Mouse (Mus musculus): ENCODE results near the gene Pkp4. TPM values are rescaled to one million over a fixed set of nuclear protein-coding genes. Genes with fewer than 3 reads are reported as not detected.
A peak's percentile ranks its signal among the peaks of the same experiment; 100 is the strongest.

Gene Pkp4
- polyA plus RNA-seq, 1 experiment from 2014 or later, result 17.4 TPM

DNA sequence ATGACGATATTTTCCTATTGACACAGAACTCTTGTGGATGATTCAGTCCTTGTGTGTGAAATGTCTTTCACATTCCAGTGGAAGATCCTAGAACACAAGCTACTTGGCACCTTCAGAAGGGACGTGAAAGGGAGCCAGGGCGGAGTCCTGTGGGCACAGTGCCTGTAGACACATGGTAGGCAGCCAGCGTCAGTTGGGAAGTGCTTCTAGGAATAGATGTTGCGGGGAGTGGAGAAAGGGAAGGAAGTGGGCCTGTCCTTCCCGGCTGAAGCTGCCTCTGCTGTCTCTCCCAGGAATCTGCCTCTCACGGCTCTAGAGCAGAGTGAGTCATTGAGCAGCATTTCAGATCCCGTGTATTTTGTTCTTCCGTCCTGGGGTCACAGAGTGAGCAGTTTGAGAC, 125.6 kb downstream of the Pkp4 start:
- DNase-seq (ENCODE audit: low spot score) (no peak), ATAC-seq (replicated peaks; ENCODE audit: insufficient number of reproducible peaks, low FRiP score, low TSS enrichment, low read depth) (no peak)
- Histone ChIP-seq H3K4me2 (ENCODE audit: low read depth, low read length) (no peak overlapping the region), H3K9me3 (replicated peaks; ENCODE audit: control insufficient read depth, low read length) (no peaks in the 10 kb centered on the region), H3K4me1 (ENCODE audit: control insufficient read depth, insufficient read depth, low read length) (no peaks in the 10 kb centered on the region; the same call in 1 of the 2 replicates), H3K27ac (replicated peaks; ENCODE audit: low read depth, low read length) (no peak overlapping the region), H3K27me3 (ENCODE audit: control insufficient read depth, insufficient read depth, low read length) (no peaks in the 10 kb centered on the region), H3K4me3 (ENCODE audit: low read depth, low read length) (no peak overlapping the region), H3K9ac (replicated peaks; ENCODE audit: low read length) (no peak overlapping the region), H3K36me3 (replicated peaks; ENCODE audit: control insufficient read depth, insufficient read depth, low read depth, low read length) (no peaks in the 10 kb centered on the region)
- 77% methylated on average over 9 of the region's 9 CpGs for WGBS

GRCm38 (mm10) chr2:59287630-59288029, 127.0 kb downstream of the Pkp4 start:
- no peaks in the 10 kb centered on the region for H3K9me3 ChIP-seq (replicated peaks; ENCODE audit: control insufficient read depth, low read length)
- H3K4me2 ChIP-seq (ENCODE audit: low read depth, low read length), result no peak overlapping the region
- no peak overlapping the region for H3K4me3 ChIP-seq (ENCODE audit: low read depth, low read length)
- 73% methylated on average over 8 of the region's 8 CpGs for WGBS
- no peaks in the 10 kb centered on the region for H3K27me3 ChIP-seq (ENCODE audit: control insufficient read depth, insufficient read depth, low read length)
- H3K9ac ChIP-seq (replicated peaks; ENCODE audit: low read length), result no peak overlapping the region
- DNase-seq (ENCODE audit: low spot score) (no peak), ATAC-seq (replicated peaks; ENCODE audit: insufficient number of reproducible peaks, low FRiP score, low TSS enrichment, low read depth) (no peak)
- no peaks in the 10 kb centered on the region for H3K36me3 ChIP-seq (replicated peaks; ENCODE audit: control insufficient read depth, insufficient read depth, low read depth, low read length)
- no peaks in the 10 kb centered on the region; the same call in 1 of the 2 replicates for H3K4me1 ChIP-seq (ENCODE audit: control insufficient read depth, insufficient read depth, low read length)
- H3K27ac ChIP-seq (replicated peaks; ENCODE audit: low read depth, low read length), result no peak overlapping the region

- Histone ChIP-seq H3K4me3 (ENCODE audit: low read depth, low read length) (no peak overlapping the region), H3K36me3 (replicated peaks; ENCODE audit: control insufficient read depth, insufficient read depth, low read depth, low read length) (no peaks in the 10 kb centered on the region), H3K4me2 (ENCODE audit: low read depth, low read length) (no peak overlapping the region), H3K9me3 (replicated peaks; ENCODE audit: control insufficient read depth, low read length) (no peaks in the 10 kb centered on the region), H3K27ac (replicated peaks; ENCODE audit: low read depth, low read length) (no peak overlapping the region), H3K27me3 (ENCODE audit: control insufficient read depth, insufficient read depth, low read length) (no peaks in the 10 kb centered on the region), H3K4me1 (ENCODE audit: control insufficient read depth, insufficient read depth, low read length) (no peaks in the 10 kb centered on the region; the same call in 1 of the 2 replicates), H3K9ac (replicated peaks; ENCODE audit: low read length) (no peak overlapping the region)
- DNase-seq (ENCODE audit: low spot score) (no peak), ATAC-seq (replicated peaks; ENCODE audit: insufficient number of reproducible peaks, low FRiP score, low TSS enrichment, low read depth) (no peak)
- 91% methylated on average over 2 of the region's 2 CpGs for WGBS
These were observed 128.8 kb downstream of the Pkp4 start for GRCm38 (mm10) chr2:59289411-59289810.

DNA sequence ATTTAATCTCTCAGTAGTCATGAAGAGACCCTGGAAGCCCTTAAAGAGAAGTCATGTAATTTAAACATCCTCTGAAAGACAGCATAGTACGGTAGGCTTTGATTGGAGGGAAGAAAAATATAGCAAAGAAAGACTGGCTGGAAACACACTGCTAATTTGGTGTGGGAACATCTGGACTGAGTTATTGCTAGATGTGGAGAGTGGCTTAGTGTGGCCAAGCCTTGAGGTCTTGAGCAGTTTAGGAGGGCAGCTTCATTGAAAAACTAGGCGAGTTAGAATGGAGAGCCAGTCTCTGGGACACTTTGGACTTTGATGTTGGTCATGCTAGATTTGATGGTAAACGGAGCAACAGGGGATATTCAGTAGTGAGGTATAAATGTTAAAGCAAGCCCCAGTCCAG, 129.7 kb downstream of the Pkp4 start:
- DNase-seq (ENCODE audit: low spot score) (peak; percentile 59), ATAC-seq (replicated peaks; ENCODE audit: insufficient number of reproducible peaks, low FRiP score, low TSS enrichment, low read depth) (no peak)
- no peaks in the 10 kb centered on the region for H3K9me3 ChIP-seq (replicated peaks; ENCODE audit: control insufficient read depth, low read length)
- no peaks in the 10 kb centered on the region for H3K36me3 ChIP-seq (replicated peaks; ENCODE audit: control insufficient read depth, insufficient read depth, low read depth, low read length)
- no peaks in the 10 kb centered on the region for H3K27me3 ChIP-seq (ENCODE audit: control insufficient read depth, insufficient read depth, low read length)
- H3K4me2 ChIP-seq (ENCODE audit: low read depth, low read length), result no peak overlapping the region
- H3K4me3 ChIP-seq (ENCODE audit: low read depth, low read length), result no peak overlapping the region
- WGBS, result 48% methylated on average over 3 of the region's 3 CpGs
- H3K27ac ChIP-seq (replicated peaks; ENCODE audit: low read depth, low read length), result no peak overlapping the region
- no peaks in the 10 kb centered on the region; the same call in 1 of the 2 replicates for H3K4me1 ChIP-seq (ENCODE audit: control insufficient read depth, insufficient read depth, low read length)
- H3K9ac ChIP-seq (replicated peaks; ENCODE audit: low read length), result no peak overlapping the region

GRCm38 (mm10) chr2:59299831-59300230, 139.2 kb downstream of the Pkp4 start:
- Histone ChIP-seq H3K27me3 (ENCODE audit: control insufficient read depth, insufficient read depth, low read length) (no peaks in the 10 kb centered on the region), H3K27ac (replicated peaks; ENCODE audit: low read depth, low read length) (no peak overlapping the region), H3K4me2 (ENCODE audit: low read depth, low read length) (no peak overlapping the region), H3K4me1 (ENCODE audit: control insufficient read depth, insufficient read depth, low read length) (no peaks in the 10 kb centered on the region), H3K9me3 (replicated peaks; ENCODE audit: control insufficient read depth, low read length) (no peaks in the 10 kb centered on the region), H3K36me3 (replicated peaks; ENCODE audit: control insufficient read depth, insufficient read depth, low read depth, low read length) (no peaks in the 10 kb centered on the region), H3K4me3 (ENCODE audit: low read depth, low read length) (no peak overlapping the region), H3K9ac (replicated peaks; ENCODE audit: low read length) (no peak overlapping the region)
- 90% methylated on average over 3 of the region's 3 CpGs for WGBS
- ATAC-seq (replicated peaks; ENCODE audit: insufficient number of reproducible peaks, low FRiP score, low TSS enrichment, low read depth) (no peak), DNase-seq (ENCODE audit: low spot score) (no peak)

- DNase-seq (ENCODE audit: low spot score), result peak; percentile 16
- H3K36me3 ChIP-seq (replicated peaks; ENCODE audit: control insufficient read depth, insufficient read depth, low read depth, low read length), result no peaks in the 10 kb centered on the region; the same call in 1 of the 2 replicates
- H3K9ac ChIP-seq (replicated peaks; ENCODE audit: low read length), result no peak overlapping the region
- H3K4me2 ChIP-seq (ENCODE audit: low read depth, low read length), result no peak overlapping the region
- no peaks in the 10 kb centered on the region for H3K4me1 ChIP-seq (ENCODE audit: control insufficient read depth, insufficient read depth, low read length)
- H3K27me3 ChIP-seq (ENCODE audit: control insufficient read depth, insufficient read depth, low read length), result no peaks in the 10 kb centered on the region
- ATAC-seq (replicated peaks; ENCODE audit: insufficient number of reproducible peaks, low FRiP score, low TSS enrichment, low read depth), result no peak
- no peak overlapping the region for H3K4me3 ChIP-seq (ENCODE audit: low read depth, low read length)
- WGBS, result 62% methylated on average over 12 of the region's 12 CpGs
- no peaks in the 10 kb centered on the region for H3K9me3 ChIP-seq (replicated peaks; ENCODE audit: control insufficient read depth, low read length)
- no peak overlapping the region for H3K27ac ChIP-seq (replicated peaks; ENCODE audit: low read depth, low read length)
These were observed 141.0 kb downstream of the Pkp4 start for GRCm38 (mm10) chr2:59301671-59302070.

- H3K4me2 ChIP-seq (ENCODE audit: low read depth, low read length), result no peak overlapping the region
- no peak overlapping the region for H3K27ac ChIP-seq (replicated peaks; ENCODE audit: low read depth, low read length)
- no peak overlapping the region for H3K4me3 ChIP-seq (ENCODE audit: low read depth, low read length)
- H3K27me3 ChIP-seq (ENCODE audit: control insufficient read depth, insufficient read depth, low read length), result no peaks in the 10 kb centered on the region
- H3K4me1 ChIP-seq (ENCODE audit: control insufficient read depth, insufficient read depth, low read length), result no peaks in the 10 kb centered on the region
- no peak for DNase-seq (ENCODE audit: low spot score)
- H3K36me3 ChIP-seq (replicated peaks; ENCODE audit: control insufficient read depth, insufficient read depth, low read depth, low read length), result no peaks in the 10 kb centered on the region; the same call in 1 of the 2 replicates
- H3K9me3 ChIP-seq (replicated peaks; ENCODE audit: control insufficient read depth, low read length), result no peaks in the 10 kb centered on the region
- 85% methylated on average over 6 of the region's 6 CpGs for WGBS
- no peak overlapping the region for H3K9ac ChIP-seq (replicated peaks; ENCODE audit: low read length)
- no peak for ATAC-seq (replicated peaks; ENCODE audit: insufficient number of reproducible peaks, low FRiP score, low TSS enrichment, low read depth)
These were observed 141.8 kb downstream of the Pkp4 start for GRCm38 (mm10) chr2:59302430-59302829.

DNA sequence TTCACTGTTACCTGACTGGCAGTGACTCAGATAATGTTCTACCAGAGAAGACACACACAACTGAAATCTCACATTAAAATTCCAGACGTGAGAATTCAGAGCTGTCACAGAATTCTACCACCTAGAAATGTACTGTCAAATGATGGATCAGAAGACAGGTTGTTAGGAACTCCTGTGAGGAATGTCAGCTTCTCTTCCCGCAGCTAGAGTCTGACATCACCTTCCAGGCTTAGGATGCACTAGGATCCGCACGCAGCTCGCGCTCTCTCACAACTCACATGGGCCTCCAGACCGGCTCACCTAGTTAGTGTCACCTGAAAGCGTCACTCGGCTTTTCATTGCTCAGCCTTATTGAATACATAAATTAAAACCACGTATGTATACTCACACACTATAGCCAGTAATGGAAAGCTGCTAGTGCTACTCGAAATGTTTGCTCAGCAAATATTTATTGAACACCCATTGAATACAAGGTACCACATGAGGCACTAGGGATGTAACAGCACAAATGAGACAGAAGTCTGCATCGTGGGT, 142.9 kb downstream of the Pkp4 start:
- Histone ChIP-seq H3K9ac (replicated peaks; ENCODE audit: low read length) (no peak overlapping the region), H3K4me2 (ENCODE audit: low read depth, low read length) (no peak overlapping the region), H3K27me3 (ENCODE audit: control insufficient read depth, insufficient read depth, low read length) (no peaks in the 10 kb centered on the region), H3K4me1 (ENCODE audit: control insufficient read depth, insufficient read depth, low read length) (no peaks in the 10 kb centered on the region), H3K36me3 (replicated peaks; ENCODE audit: control insufficient read depth, insufficient read depth, low read depth, low read length) (no peaks in the 10 kb centered on the region; the same call in 1 of the 2 replicates), H3K9me3 (replicated peaks; ENCODE audit: control insufficient read depth, low read length) (no peaks in the 10 kb centered on the region), H3K4me3 (ENCODE audit: low read depth, low read length) (no peak overlapping the region), H3K27ac (replicated peaks; ENCODE audit: low read depth, low read length) (no peak overlapping the region)
- WGBS, result 90% methylated on average over 12 of the region's 12 CpGs
- no peak for ATAC-seq (replicated peaks; ENCODE audit: insufficient number of reproducible peaks, low FRiP score, low TSS enrichment, low read depth)
- no peak for DNase-seq (ENCODE audit: low spot score)

Data from embryonic facial prominence, embryonic 11.5 days (tissue).